Mouse (Mus musculus) bone marrow, adult 2 months (tissue): ENCODE measurements at regions not wholly inside any gene's neighbourhood (a gene's known extent, or its start where the extent isn't known, plus 50 kb on each side); places are given as distances from the start of the nearest gene placed in this dataset.

Experiments used
- CTCF ChIP-seq: fragments of 200-500 bp; IDR thresholded peaks from 2 replicates; pipeline ENCODE4 v1.5.1; 2011; ENCODE audit warnings: low read length, control low read depth; ENCODE audit not compliant: control insufficient read depth, insufficient read depth
- POLR2A ChIP-seq: fragments of 200-500 bp; IDR thresholded peaks from 2 replicates; pipeline ENCODE4 v1.6.1; 2011; ENCODE audit warnings: low read depth, mild to moderate bottlenecking, control low read depth, low read length, borderline replicate concordance; ENCODE audit not compliant: control insufficient read depth

DNA sequence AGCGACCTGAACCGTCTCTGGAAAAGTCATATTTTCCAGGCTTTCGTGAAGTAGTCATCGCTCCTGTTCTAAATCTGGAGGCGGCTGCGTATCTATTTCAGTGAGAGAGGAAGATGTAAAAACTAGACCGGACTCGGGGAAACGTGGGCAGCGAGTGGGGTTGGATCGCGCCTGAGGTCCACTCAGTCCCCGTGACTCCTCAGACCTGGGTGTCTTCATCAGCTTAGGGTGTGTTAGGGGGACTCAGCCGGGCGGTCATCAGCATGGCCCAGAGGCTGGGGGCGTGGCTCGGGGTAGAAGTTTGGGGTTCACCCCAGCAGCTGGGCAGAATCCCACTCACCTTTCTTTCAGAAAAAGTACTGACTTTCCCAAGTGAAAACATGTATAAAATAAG lies 85.6 kb upstream of the Arid1b start:
- TF ChIP-seq POLR2A (no peak), CTCF (no peak)
